Mouse (Mus musculus): ENCODE measurements at regions not wholly inside any gene's neighbourhood (a gene's known extent, or its start where the extent isn't known, plus 50 kb on each side); places are given as distances from the start of the nearest gene placed in this dataset.

GRCm38 (mm10) chr5:49675885-49676284, 151.2 kb upstream of the Kcnip4 start:
- no peak for TF ChIP-seq GATA1 (IDR thresholded peaks at IDR 0.05; ENCODE audit: low read length)
- no peak for TF ChIP-seq TAL1 (IDR thresholded peaks at IDR 0.05; ENCODE audit: low read length)

Measured in erythroblast, embryonic 14.5 days (primary cell).